Mouse (Mus musculus): Measurements from ENCODE around the gene Egfem1. TPM values are rescaled to one million over a fixed set of nuclear protein-coding genes. Genes with fewer than 3 reads are reported as not detected.

Egfem1 gene
- total RNA-seq, 2 experiments from 2014 or later: 30.4 to 35.9 TPM

DNA sequence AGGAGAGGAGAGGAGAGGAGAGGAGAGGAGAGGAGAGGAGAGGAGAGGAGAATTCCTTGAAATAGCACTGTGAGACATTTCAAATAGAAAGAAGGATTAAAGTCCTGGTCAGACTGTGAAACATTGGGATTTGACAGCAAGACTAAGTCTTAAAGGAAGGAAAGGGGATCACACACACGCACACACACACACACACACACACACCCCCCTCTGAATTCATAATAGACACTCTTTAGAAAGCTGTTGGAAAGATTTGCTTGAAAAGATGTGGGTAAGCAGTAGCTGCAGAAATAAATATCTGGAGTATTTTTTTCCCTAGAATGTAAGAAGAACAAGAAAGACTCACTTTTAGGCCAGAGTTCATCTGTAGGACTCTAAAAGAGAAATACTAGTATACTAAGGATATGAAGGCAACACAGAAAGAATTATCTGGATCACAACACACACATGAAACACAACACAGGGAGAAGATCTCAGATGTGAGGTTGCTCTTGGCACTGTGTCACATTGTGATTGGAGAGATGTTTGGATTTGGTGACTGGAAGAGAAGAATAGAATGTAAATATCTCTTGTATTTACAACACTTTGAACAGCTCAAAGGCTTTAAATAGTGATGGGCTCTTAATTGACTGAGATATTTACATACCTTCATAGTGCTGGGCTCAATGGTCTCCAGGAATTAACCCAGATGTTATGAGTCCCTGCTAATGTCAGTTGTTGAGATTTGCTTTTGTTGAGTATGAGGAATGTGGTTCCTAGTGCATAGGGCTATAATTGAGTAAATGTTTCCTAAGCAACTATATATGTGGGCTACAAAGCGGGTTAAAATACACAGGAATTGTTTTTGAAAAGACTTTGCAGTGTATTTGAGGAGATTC lies 50.5 kb downstream of the Egfem1 start:
- no peak for DNase-seq (ENCODE audit: extremely low spot score in 1 of 2, low spot score in 1 of 2)

DNA sequence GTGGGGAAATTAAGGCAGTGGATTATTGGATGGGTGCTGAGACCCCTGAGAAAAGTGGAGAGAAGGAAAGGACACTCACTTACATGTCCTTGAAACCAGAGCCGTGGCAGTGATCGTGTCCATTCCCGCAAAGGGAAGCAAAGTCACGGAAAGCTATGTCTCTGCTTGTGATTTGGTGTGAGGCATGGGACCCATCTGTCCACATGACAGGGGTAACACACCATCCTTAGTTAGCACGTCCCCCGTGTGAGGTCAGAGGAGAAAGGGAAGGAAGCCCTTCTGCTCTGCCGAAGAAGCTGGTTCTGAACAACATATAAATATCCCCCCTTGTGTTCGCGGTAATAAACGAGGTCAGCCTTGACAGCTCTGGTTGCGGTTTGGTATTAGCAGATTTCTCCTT lies 52.7 kb downstream of the Egfem1 start:
- no peak for DNase-seq (ENCODE audit: extremely low spot score in 1 of 2, low spot score in 1 of 2)

DNA sequence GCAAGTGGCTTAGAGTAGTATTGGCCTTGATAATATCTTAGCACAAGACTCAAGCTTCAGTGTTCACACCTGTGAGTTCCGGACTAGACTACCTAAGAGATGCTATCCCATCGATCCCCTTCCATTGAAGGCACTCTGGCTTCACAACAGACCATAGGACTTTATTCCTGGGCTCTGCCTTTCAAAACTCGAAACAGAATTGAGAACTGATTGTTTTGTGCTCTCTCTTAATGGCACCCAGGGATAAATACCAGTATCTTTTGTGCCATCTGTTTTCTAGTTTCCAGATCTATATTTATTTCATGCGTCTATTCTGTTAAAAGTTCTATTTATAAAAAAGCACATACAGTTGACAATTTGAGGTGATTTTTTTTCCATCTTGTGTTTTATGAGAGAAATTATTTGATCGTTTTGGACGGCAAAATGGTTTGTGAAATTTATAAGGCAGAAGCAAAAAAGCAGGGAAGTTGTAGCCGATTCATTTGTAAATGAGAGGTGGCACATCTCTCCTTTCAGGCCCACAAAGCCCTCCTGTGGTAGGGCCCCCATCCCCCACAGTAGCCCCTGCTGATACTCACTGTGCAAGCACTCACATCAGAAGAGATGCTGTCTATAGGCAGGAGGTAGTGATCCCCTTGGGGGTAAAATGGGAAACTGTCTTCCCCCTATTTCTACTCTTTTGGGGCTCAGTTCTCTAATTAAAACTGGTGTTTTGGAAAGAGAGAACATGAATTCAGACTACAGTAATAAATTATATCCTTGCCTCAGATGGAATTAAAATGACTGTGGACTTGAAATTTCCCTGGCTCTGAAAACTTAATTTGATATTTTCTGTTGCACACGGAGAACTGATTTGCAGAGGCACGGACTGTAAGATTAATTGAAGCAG lies 53.6 kb downstream of the Egfem1 start:
- DNase-seq (ENCODE audit: extremely low spot score in 1 of 2, low spot score in 1 of 2): no peak

DNA sequence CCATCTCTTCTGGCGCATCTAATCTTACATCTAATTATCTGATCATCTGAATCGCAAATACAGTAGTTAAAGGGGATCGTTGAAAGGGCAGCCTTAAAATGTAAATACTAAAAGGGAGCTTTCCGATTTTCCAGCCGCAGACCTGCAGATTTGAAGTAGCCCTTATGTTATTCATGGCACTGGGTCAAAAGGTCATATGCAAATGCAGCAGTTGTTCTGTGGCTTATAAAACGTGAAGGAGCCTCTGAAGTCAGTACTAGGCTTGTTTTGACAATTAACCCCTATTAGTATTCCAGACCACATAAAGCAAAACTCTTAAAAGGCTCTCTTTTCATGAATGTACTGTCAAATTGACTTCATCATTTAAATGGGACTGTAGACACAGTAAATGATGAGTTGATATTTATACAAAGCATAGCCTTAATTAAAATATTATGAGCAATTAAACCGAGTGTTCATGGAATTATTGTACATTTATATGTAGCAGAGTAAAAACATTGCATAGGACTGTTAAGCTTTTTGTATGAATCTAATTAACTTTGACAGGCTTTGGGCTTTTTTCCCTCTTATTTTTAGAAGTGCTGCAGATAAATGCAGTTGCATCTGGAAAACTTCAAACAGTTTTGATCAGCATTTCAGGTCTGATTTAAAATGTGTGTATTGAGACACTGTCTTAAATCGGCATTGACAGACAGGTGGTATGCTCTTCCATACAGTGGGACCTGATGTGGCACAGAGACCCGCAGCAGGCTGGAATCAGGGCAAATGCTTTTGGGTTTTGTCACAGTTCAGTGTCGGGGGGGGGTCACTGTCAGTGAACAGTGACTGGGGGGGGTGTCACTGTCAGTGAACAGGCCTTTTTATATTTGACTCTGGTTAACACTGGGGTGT lies 54.5 kb downstream of the Egfem1 start:
- DNase-seq (ENCODE audit: extremely low spot score in 1 of 2, low spot score in 1 of 2): no peak

DNA sequence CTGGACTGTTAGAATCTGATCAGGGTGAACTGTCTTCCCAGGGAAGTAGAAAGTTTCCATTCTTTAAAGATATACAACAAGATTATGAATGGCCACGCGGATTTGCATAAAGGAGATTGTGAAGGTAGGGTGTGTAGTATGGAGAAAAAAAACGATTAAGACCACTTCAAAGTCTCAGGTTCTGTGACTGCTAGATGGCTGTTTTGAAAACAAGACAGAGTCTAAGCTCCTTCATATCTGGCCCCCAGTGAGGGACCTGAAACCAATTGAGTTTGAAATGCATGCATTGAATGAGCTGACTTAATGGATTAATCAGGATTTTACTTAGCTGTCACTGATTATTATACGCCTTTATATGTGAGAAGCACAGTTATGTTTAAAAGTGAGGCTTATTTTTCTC lies 86.6 kb downstream of the Egfem1 start:
- no peak for DNase-seq (ENCODE audit: extremely low spot score in 1 of 2, low spot score in 1 of 2)

DNA sequence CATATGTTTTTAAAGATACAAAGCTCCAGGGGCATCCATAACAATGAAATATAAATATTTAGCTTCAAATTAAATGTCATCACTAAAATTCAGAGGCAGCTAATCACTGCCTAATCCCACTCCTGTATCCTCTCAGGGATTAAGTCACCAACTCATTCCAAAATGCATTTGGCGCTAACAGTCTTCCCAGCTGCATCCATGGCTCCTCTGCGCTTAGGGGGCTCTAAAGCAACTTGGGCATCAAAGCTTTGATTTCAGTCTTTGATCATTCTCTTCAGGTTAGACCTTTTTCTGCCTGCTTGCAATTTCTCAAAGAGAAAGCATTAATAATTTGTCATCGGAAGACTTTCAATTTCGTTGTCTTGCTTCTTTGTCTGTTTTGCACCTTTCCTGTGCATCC lies 87.2 kb downstream of the Egfem1 start:
- DNase-seq (ENCODE audit: extremely low spot score in 1 of 2, low spot score in 1 of 2): no peak

DNA sequence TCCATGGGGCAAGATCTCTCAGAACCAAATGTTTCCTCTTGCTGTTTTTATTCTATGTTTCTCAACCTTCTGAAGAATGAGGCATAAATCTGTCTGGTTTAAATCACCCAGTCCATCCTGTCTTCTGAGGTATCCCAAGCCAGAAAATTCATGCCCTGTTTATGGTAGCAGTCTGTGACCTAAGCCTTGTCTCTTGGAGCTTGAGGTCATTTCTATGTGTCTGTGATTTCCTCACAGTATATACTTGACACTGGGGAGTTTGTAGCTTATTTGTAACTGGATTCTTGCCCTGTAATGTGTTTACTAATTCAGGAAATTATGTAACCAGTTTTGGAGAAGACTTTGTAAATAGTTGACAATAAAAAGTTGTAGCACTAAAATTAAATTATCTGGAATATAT lies 95.2 kb downstream of the Egfem1 start:
- DNase-seq (ENCODE audit: extremely low spot score in 1 of 2, low spot score in 1 of 2): no peak

DNA sequence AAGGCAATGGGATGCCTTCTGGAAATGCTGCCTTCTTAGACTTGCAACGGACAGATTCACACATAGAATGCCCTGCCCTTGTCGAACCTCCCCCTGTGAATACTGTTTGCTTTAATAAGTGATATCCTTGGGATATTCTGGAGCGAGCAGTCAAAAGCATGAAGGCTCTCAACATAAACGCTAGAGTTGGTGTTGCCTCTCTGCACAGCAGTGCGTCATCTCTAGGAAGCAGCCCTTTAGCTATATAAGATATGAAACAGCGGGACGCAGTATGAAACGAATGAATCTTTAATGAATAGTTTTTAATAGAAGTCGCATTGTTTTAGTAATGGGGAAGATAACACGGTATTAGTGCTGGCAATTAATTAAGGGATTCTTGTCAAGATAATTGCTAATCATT lies 101.2 kb downstream of the Egfem1 start:
- no peak for DNase-seq (ENCODE audit: extremely low spot score in 1 of 2, low spot score in 1 of 2)

DNA sequence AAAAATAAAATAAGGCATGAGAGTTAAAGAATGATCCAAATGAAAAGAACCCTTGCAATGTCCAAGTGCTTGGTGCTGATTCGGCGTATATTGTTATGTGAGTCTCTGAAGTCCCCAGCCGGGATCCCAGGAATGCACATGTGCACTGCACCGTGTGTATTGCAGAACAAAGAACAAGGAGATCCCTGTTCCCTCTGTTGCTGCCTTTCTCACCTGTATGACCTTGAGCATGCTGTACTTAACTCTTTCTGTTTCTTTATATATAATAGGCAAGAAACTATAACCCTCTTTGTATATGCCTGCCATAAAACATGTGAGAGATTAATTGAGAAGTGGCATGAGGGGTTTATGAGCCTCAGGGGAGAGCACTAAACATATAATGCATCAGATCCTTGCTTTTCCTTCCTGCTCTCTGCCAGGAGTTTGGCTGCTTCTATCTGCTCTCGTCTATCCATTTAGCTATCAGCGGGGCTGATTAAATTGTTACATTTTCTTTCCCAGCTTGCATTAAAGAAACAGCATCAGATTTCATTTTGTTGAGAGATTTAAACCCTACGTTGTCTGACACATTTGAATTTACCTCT lies 101.9 kb downstream of the Egfem1 start:
- no peak for DNase-seq (ENCODE audit: extremely low spot score in 1 of 2, low spot score in 1 of 2)

DNA sequence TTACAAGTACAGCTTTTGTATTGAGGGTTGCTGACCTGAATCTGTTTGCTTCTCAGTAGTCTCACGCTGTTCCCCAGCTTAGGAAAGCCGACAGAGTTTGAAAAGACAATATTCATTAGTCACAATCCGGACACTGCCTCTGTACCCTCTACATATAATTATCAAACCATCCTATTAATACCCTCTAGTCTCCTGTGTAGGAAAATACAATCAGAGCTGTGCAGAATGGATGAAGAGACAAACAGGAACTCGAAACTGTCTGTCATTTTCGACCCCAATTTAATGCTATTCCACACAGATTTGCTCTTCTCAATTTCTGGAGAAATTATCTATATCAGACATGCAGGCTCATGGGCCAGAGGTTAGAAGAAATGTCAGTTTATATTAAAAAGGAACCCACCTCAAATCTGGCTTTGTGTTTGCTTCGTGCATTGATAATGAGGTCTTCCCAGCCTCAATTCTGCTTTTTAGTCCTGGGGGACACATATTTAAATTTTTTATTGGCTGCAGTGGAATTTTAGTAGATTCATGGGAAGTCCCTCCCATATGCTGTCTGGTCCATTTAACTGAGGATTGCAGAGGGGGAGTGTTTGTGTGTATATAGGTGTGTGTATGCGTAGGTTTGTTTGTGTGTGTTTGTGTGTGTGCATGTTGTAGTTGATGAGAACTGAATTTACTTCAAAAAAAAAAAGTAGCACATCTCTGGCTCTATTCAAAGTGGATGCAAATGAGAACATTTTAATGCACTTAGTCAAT lies 102.8 kb downstream of the Egfem1 start:
- no peak for DNase-seq (ENCODE audit: extremely low spot score in 1 of 2, low spot score in 1 of 2)

DNA sequence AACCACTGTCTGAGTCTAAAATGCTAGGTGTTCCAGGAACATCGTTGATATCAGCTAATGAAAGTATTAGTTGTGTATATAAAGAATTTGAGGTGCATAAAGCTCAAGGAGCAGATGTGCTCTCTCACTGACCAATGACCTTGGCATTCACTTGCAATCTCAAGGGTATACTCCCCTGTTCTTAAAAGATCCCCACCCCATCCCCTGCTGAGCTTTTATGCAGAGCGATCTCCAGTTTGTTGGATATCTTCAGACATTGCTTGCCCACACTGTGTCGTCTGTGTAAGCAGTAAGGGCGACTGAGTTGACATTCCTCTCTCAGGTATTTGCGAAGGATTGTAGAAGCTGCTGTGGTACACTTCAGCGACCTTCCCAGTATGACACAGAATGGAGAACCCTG lies 108.4 kb downstream of the Egfem1 start:
- no peak for DNase-seq (ENCODE audit: extremely low spot score in 1 of 2, low spot score in 1 of 2)

DNA sequence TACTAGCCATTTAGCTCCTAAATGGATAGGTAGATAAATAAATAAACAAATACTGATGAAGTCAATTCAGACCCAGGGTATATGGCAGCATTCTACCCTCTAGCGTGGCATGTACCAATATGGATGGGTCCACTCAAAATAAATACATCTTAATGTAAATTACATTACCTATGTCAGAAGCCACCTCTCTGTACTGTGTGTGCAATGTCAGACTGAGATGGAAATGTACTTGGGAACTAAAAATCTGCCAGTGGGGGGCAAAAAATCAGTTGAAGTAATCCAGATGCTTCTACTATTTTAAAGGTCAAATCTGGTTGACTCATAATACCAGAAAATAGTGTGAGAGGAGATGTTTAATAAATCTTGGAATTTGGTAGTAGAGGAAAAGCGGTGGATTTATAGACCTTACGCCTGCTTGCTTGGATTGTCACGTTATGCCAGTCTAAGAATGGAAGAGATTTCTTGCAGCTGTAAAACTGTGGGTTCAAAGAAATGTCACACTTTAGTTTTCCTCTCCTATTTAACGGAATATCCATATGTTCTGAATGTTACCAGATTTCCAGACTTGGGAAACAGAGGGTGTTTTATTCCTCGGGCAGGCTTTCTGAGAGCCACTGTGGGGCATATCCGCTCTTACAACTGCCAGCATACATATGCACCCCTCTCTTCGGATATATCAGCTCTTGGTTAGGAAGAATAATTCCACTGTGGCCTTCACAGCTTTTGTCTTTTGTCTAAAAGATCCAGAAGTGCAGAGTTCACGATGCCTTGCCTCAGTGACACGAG lies 116.1 kb downstream of the Egfem1 start:
- DNase-seq (ENCODE audit: extremely low spot score in 1 of 2, low spot score in 1 of 2): no peak

DNA sequence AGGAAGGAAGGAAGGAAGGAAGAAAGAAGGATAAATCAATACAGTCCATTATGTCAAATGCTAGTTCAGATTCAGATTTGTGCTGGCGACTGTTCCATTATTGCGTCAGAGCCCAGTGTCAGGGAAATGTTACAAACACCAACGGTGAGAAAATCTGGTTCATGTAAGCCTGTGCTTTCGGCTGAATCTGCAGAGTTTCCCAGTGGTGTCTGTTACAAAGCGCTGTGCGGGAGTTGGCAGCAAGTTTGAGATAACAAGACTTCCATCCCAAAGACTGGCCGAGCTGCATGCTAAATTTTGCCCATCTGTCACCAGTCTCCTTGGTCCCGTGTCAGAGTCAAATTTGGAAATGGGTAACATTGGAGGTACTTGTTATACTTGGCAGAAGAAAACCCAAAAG lies 118.8 kb downstream of the Egfem1 start:
- no peak for DNase-seq (ENCODE audit: extremely low spot score in 1 of 2, low spot score in 1 of 2)

DNA sequence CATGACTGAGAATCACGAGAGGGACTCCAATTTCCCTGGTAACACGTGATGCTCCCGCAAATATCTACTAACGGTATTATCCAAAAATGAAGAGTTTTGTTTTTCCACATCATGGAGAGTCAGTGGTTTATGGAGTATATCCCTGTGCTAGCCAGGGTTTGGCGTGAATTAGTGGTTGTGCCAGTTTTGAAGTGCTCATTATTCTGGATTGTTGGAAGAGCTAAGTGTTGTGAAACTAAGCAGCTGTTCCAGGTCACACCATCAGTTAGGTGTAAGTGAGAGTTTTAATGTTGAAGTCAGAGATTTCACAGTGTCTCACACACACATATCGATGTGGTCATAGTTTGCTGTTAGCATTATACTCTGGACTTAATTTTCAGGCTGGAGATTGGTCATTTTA lies 120.7 kb downstream of the Egfem1 start:
- DNase-seq (ENCODE audit: extremely low spot score in 1 of 2, low spot score in 1 of 2): no peak

DNA sequence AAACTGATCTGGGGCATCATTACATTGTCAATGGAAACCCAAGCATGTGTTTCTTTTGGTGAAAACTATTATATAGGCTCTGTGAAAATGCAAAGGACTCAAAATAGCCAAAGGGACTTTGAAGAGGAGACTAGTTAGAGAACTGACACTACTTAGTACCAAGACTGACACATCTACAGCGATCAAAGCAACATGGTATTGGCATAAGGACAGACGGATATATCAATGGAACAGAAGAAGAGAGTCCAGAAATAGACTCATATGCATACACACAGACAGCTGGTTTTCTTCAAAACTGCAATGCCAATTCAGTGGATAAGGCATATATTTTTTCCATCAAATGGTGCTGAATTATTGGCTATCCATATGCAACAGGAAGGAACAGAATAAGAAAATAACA lies 140.6 kb downstream of the Egfem1 start:
- no peak for DNase-seq (ENCODE audit: extremely low spot score in 1 of 2, low spot score in 1 of 2)

DNA sequence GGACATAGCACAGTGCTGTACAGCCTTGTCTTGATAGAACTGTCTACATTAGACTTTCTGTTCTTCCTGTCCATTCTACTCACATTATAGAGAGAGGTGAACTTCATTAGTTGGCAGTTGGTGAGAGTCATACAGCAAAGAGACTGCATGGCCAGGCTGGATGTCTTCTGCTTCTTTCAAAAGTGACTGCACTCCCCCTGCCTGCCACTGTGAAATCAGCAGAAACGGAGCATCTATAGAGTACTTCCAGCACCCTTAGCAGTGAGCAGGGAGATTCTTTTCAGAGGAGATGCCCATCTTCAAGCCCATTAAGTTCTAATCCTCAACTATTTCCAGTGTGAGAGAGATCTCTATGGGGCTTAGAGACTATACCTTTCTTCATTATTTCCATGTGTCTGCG lies 147.9 kb downstream of the Egfem1 start:
- DNase-seq (ENCODE audit: extremely low spot score in 1 of 2, low spot score in 1 of 2): no peak

DNA sequence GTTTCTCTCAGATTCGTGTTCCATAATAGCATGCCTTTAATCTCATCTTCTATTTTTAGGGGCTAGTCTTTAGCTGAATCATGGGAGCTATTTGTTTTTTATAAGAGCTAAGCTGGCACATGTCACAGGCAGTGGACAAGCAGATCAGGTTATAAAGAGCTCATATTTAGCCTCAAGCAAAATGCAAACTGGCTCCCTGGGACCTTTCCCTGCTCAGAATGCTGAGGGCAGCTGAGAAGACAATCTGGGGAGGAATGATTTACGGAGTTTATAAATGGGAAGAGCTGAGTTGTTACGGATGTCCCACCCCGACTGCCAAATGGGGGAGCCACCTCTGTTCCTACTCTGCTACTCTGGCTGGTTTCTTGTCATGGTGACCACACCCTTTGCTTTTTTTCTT lies 153.7 kb downstream of the Egfem1 start:
- DNase-seq (ENCODE audit: extremely low spot score in 1 of 2, low spot score in 1 of 2): no peak

DNA sequence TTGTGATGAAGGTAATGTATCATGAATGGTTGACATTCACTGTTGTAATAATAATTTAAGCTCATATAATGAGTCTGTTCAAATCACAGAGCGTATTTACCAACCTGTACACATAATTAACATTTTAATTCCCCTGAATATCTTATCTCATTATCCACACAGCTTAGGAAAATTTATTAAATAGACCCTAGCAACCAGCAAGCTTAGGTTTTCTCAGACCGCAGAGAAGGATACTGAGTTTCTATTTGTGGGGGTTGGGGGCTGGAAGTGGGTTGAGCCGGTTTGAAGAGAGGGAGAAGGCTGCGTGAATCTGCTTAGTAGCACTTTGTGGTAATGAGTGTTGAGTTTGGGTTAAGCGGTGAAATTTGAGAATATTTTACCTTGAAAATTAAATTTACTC lies 154.7 kb downstream of the Egfem1 start:
- DNase-seq (ENCODE audit: extremely low spot score in 1 of 2, low spot score in 1 of 2): no peak

DNA sequence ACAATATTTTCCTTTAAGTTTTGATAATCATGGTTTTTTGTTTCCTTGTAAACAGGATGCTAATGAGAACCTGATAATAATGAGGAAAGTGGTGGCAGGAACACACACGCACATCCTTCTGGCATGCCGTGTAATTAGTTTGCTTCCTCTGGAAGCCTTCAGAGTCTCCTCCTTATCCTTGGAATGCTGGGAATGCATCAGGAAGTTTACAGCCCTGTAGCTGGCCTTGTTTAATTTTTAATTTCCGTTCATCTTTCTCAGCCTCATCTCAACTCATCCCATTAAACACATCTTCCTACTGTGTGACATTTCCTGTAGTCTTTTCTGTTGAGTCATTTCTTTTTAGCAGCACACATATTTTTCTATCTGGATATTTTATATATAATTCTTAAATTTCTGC lies 161.8 kb downstream of the Egfem1 start:
- no peak for DNase-seq (ENCODE audit: extremely low spot score in 1 of 2, low spot score in 1 of 2)

Data from layer of hippocampus, postnatal 25 days (tissue).